Mouse (Mus musculus) mesoderm, embryonic 11.5 days (tissue): ENCODE measurements around the gene Ehbp1.

Experiments
- DNase-seq: peaks from one replicate; pipeline ENCODE4 v3.0.0-alpha.2; 2012; ENCODE audit warnings: low read depth, low spot score

The Ehbp1 gene

DNA sequence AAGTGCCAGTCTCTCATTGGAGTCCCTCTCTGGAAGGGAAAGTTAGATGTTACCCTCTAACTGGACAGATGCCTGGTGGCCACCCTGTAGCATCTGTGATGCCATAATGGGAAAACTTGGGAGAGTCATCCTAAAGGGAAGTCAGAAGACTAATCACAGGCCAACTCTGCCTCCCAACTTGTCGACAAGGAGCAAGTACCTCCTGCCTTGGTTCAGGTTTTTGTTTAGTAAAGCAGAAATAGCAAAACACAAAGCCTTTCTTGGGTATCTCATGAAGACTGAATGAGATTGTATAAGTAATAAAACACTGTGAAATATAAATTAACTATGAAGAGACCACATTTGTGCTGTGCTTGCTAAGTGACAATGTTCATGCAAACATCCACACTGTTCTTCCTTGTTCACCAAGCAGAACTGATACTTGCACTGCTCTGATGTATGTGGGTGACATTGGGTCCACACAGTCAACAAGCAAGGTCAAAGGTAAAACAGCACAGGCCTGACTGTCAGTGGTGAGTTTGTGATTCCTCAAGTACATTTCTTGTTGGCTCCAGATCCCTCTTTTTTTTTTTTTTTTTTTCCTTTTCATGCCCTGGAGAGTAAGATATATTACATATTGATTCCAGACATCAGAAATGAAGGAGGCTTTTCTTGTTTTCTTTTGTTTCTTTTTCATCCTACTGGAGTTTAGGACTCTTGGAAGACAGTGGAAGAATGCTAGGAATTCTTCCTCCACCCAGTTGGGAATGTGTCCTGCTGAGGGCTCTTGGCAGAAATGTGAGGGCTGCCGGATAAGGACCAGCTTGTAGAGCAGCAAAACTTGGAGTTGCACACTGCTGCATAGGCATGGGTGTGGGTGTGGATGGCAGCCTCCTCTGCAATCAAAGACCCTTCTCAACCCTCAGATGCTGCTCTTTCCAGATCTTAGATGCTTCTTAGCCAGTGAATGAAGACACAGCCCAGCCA is at the start of gene Ehbp1:
TSS of gene Ehbp1 (minus strand) at position 51 of the 966 bp plus-strand sequence.
- peak; percentile 37 for DNase-seq

DNA sequence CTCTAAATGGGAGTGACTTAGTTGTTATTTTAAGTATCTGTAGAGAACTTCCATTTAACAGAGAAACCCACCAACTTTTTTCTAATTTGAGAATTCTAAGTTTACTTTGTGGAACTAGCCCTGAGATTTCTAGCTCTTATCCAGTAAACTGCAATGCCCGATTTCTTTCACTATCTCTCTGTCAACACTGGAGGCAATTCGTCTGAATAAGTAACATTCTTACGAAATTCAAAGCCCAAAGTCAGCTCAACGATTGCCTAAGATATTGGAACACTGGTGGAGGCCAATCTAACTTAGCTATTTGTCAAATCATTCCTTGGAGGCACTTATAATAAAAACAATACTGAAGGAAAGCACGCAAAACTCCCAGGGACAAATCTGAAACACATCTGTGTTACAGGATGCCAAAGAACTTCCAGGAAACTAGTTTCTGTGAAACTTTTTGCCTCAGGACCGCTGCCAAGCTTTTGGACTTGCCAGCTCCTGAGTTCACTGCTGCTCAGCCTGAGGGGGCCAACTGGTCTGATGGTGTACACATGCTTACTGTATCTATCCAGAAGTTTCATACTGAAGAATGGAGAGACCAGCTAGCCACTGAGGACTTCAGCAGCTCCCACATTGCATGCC is 45.5 kb upstream of the Ehbp1 start:
- no peak for DNase-seq

DNA sequence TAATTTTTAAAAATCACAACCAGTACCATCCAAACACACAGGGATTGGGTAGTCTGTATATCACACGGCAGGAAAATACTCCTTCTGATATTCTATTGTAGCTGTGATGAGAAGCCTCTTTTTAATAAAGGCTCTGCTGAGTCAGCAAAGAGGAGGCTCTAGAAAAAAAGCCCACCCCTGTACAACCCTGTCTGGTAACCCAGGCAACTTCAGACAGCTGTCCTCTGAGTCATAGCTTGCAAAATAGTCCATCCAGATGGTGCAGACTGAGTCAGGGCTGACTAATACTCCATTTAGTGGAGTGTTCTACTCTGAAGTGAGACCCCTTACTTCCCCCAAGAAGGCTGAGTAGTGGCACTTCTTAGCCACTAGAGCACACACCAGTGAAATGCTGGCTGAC is 41.4 kb upstream of the Ehbp1 start:
- no peak for DNase-seq

DNA sequence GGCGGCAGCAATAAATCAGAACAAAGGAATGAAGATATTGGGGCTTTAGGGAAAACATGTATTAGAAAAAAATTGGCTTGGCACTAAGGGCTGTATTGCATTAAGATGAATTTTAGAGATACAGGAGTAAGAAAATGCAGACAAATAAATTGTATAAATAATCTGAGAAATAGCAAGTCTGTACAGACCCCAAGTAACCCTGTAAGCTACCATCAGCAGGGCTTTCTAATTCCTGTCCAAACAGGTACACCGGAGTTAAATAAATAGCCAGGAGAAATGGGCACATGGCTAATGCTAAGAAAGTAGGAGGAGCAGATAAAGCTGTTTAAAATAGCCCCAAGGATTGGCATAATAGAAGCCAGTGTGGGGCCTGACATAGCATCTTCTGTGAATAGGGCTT is 32.7 kb upstream of the Ehbp1 start:
- DNase-seq: no peak

DNA sequence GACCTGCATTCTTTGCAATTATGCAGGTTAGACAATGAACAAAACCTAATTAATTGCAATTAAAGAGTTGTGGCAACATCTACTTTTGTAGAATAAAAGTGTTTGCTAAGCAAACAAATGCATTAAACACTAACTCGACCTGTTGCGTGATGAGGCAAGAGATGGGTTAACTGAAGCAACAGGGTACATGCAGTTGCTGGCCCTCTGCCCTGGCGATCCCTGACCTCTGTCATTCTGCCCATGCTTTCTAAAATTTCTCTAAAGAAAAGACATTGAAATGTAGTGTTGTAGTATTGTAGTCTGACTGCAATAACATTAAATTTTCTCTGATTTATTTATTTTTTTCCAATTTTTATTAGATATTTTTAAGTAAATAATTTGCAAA is 31.2 kb upstream of the Ehbp1 start:
- DNase-seq: no peak

DNA sequence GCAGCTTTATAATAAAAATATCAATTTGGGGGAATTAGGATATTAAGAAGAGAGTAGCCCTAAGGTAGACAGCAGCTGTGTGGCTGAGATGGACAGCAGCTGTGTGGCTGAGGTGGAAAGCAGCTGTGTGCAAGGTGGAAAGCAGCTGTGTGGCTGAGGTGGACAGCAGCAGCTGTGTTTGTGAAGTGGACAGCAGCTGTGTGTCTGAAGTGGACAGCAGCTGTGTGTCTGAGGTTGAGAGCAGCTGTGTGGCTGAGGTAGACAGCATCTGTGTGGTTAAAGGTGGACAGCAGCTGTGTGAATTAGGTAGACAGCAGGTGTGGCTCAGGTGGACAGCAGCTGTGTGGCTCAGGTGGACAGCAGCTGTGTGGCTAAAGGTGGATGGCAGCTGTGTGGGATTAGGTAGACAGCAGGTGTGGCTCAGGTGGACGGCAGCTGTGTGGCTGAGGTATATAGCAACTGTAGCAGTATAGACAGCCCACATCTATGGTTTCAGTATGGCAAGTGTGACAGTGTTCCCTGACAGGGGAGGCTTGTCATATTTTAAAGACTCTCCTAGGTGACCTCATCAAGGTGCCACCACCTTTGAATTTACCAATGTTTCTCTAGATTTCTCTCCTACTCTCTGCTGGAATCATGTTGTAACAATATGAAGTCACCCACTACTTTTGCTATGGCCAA is 30.7 kb upstream of the Ehbp1 start:
- DNase-seq: peak; percentile 29

DNA sequence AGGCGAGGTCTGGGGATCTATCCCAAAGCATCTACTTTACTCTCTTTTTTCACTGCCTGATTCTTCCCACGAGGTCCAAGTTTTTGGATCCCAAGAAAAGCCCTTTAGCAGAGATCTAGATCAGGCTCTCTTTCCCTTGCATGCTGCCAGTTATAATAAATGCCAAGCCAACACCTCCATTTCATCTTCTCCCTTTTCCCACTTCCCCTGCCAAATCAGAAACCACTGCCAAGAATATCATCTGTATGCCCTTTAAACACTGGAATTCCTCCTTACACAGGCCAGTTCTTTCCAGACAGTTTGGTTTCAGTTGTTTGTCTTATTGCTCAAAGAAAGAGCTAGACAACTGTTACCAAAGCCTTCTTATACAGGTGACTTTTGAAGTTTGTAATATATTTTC is 27.7 kb upstream of the Ehbp1 start:
- DNase-seq: no peak

DNA sequence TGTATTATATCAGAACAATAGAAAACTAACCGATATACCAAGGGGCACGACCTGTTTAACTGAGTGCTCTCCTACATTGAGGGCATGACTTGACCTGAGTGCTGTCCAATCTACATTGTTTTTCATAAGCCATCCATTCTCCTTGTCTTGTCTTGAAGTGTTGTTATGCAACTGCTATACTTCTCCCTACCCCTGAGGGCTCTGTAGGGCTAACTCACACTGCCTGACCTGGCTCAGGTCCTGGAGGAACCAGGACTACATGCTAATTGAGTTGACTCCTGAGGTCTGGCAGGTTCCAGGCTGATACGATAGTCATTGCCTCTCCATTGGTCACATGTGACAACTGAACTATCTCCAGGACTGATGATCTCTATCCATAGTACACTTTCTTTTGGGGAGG is 26.5 kb upstream of the Ehbp1 start:
- DNase-seq: no peak

DNA sequence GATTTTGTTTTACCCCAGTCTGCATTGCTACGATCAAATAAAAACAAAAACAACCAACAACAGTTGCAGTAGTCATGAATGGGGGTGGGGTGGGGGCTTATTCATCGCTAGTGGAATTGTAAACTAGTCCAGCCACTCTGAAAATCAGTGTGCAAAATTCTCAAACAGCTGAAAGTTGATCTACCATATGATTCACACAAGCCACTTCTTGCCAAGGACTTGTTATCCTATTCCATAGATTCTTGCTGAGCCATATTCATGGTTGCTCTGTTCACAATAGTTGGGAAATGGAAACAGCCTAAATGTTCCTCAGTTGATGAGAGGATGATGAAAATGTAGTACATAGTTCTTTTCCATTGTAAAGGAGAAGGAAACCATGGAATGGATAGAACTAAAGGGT is 24.4 kb upstream of the Ehbp1 start:
- DNase-seq: no peak

DNA sequence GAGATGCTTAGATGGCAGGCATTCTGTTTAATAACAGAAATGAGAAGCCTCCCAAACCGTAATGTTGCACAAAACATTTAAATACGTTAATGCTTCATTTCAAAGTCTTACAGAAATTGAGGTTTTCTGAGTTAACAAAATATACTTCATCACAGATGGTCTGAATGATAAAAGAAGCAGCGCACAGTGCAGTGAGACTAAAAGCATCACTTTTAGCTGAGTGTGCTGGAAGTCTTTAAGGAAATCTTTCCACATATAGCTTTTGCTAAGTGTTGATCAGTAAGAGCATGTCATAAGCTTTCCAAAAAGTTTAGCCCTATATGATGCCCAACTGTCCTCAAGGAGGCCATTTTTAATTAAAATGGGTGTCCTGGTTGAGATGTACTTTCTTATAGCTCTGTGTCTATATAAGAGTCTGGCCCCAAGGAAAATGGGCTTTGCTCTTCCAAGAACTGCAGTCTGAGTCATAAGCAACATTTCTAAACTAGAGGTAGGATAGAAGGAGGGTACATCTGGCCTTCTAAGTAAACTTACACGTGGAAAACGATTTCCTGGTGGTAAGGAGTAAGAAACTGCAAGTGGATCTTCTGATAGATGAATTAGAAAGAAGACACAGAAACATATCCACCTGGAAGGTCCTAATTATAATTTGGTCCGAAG is 12.0 kb upstream of the Ehbp1 start:
- no peak for DNase-seq

DNA sequence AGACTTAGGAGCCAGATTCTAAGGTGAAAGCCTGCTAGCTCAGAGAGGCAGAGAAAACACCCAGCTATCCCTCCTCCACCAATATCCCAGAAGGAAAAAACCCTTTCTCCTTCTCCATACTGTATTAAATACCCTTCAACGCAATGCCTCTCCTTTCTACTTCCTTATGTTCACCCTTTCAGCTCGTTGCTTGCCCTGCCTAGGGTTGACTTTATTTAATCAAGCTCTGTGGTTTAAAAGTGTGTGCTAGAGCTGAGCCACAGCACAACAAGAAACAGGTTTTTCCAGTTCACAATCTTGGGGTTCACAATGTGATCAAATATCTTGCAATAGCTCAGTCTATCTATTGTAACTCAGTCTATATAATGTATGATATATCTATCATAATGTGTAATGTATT is 7.9 kb upstream of the Ehbp1 start:
- no peak for DNase-seq

DNA sequence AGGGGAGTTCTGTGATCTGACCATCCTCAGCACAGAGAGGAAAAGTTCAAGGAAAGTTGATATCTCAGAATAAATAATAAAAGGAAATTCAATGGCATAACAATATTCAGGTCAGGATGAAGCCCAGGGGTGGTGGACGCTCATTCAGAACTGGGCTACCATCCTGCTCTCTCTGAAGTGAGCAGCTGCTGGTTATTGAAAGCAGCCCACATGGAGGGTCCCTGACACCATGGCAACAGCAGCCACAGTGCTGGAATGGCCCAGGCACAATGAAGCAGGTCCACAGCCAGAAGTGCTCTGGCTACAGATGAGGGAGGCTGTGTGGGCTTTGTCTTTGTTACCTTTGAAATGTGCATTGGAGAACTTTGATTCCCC is 6.4 kb upstream of the Ehbp1 start:
- DNase-seq: peak; percentile 80

DNA sequence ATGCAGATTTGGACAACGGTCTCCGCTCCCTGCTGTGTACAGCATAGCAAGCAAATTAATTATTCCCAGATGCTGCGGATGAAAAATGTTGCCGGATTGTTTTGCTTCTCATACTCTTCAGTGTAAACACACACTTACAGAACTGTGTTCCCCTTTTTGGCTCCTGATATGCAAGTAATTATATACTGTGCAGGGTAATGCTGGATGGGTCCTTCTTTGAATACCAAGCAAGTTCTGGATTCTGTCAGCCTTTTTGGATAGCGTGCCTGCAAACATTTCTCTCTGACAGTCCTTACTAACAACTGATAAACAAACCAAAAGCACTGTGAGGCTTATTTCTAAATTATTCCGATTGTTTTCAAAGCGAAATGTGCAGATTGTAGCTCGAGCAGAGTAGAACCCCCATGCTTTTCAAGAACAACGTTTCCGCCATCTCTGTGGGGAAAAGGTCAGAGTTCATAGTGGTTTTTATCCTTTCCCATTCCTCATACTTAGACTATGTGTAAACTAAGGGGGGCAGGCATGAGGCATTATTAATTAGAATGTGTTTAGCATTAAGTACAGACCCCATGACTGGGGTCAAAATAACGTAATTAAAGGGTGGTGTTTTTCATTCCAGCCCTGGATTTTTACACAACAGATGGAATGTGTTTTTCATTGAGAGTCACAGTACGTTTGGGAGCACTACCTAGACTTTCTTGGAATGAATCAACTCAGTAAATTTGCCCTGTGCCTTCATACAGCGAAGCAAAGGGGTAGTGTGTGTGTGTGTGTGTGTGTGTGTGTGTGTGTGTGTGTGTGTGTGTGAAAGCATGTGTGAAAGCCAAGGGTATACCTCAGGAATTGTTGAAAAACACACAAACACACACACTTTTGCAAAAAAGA is 5.8 kb upstream of the Ehbp1 start:
- peak; percentile 34 for DNase-seq

DNA sequence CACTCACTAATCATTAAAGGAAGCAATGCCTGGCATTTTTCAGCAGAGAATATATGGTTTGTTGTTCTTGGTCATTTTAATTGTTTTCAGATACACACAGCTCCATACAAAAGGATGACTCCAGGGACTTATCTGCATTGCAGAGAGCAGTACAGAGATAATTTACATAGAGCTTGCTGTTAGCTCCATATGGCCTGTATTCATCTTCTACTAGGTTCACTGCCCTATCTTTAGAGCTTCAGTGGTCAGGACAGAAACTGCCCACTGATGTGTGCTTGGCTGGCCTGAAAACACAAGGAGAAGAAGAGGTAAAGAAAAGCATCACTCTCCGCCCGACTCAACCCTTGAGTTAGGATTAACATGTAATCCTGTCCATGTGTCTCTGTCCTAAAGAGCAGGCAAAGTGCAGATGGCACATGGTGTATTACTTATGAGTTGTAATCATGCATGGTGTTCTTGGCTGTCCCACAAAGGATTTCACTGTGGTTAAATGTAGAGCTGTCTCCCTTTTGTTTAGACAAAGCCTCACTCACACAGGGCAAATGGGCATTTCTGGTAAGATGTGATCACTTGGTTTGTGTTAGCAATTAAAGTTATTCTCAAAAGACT is 14.7 kb downstream of the Ehbp1 start:
- no peak for DNase-seq

DNA sequence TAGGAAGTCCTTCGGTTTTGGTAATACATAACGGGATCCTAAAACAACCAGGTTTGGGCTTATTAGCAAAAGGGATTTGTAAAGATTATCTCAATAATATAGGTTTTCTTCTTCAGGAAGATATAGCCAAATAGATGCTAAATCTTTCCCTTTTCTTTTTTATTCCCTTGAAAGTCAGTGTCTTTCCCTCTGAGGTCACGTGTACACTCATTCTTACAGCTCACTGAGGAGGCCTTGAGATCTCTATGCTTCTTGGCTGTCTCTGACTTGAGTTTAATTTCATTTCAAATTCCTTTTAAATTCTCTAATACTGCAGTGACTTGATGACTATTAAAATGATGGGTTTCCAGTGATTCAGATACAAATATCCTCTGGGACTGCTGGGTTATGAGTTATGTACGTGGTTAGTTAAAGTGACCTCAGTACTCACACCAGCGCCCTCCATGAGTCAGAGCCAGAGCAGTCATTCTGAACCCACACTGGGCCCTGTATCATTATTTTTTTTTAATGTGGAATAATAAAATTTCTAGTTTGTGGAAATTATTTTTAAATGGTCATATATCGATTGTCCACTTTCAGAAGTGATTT is 24.2 kb downstream of the Ehbp1 start:
- DNase-seq: no peak

DNA sequence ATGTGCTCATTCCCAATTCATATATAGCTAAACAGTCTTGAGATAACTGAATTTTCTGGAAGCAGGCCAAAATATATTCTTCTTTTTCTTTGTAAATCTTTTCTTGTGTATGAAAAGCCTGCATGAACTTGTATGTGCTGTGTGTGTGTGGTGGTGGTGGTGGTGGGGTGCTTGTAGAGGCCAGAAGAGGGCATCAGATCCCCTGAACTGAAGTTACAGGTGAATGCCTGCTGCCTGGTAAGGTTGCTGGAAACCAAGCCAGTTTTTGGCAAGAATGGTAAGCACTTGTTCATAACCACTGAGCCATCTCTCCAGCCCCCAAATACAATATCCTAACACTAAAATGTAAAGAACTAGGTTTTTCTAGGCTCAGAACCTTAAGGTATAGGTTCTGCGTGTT is 26.3 kb downstream of the Ehbp1 start:
- DNase-seq: no peak

DNA sequence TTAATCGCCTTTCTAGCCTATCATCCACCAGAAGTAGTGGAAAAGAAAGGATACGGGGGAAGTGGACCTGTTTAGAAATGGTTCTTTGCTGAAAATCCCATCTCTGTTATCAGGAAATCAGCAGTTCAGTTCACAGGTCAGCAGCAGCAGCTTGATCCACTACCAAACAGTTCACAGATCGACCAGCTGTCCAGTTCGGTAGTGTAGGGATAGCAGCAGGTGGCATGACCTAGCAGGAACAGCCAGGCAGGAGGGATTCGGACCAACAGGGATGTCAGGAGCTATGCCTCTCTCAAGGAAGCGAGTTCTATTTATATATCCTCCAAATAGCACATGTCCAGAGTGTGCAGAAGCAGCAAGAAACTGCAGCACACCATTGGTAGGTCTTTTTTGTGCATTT is 40.9 kb downstream of the Ehbp1 start:
- DNase-seq: no peak

DNA sequence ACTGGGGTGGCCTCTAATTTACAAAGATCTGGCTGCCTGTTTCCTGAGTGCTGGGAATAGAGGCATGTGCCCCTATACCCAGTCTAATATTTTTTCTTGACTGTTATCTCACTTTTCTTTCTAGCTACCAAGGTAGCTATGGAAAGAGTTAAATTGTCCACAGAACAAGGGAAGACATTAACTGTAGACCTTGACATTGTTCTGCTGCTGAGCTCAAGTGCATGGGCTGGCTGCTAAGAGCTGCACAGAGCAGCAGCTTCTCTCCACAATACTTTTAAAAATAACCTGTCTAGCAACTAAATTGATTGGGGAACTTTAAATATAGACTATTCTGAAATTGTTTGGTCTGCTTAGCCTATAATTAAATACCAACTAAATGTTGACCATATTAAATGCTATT is 52.9 kb downstream of the Ehbp1 start:
- DNase-seq: no peak

DNA sequence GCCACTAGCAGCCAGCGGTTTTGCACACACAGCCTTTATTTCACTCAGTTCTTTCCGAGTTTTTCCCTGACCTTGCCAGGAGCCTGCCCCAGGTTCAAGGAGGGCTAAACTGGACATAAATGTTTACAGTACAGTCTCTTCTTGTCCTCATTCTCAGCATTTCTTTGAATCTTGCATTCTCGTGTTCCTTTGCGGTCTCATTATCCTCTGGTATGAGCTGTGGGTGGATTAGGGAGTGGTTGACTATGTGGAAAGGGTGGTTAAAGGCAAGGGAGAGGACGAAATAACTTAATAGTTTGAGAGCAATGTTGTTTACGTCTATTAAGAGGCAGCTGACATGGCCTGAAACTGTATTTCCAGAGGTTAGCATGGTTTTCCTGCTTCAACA is 54.6 kb downstream of the Ehbp1 start:
- DNase-seq: no peak

DNA sequence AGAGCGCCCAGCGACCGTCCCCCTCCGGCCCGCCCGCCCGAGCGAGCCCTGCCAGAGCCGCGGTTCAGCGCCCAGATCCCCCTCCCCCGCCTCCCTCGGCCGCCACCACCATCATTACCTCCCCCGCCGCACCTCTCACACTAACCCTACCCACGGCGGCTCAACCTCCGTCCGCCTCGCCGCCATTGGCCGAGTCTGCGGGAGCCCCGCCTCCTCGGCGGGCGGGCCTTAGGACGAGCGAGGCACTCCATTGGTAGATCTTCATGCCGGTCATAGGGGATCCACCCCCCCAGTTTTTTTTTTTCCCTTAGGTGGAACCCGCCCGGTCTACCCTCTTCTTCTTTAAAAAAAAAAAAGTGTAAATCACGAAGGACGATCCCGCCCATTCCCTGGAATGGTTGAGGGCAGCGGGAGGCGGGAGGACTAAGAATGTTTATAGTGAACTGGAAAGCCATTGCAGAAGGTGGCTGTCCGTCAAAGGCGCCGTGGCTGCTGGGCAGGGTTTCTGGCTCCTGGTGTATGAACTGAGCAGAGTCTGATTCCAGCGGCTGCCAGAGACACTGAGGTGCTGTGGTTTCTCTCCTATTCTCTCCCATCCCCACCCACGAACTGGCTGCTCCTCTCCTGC is 55.1 kb downstream of the Ehbp1 start:
- peak; percentile 96 for DNase-seq
